Mouse (Mus musculus) embryonic facial prominence, embryonic 14.5 days (tissue): ENCODE measurements around the gene Nme8. TPM values are rescaled to one million over a fixed set of nuclear protein-coding genes. Genes with fewer than 3 reads are reported as not detected.

Experiments
- ATAC-seq: fragments of 200-750 bp; cut with Nextera tagmentation; 2 replicates; pipeline ENCODE4 v1.8.0; 2017; ENCODE audit warnings: low read depth, moderate number of reproducible peaks, moderate TSS enrichment
- DNase-seq: peaks from one replicate; pipeline ENCODE4 v3.0.0-alpha.2; 2015; ENCODE audit warnings: low spot score
- H3K27ac ChIP-seq: fragments of 300-500 bp; sonication (generic); replicated peaks from 2 replicates; pipeline ENCODE4 v1.5.1; 2014; ENCODE audit warnings: low read depth, mild to moderate bottlenecking, low read length, moderate library complexity
- H3K27me3 ChIP-seq: fragments of 300-500 bp; sonication (generic); replicated peaks from 2 replicates; pipeline ENCODE4 v1.6.1; 2014; ENCODE audit warnings: low read length; ENCODE audit not compliant: control insufficient read depth, insufficient read depth
- H3K36me3 ChIP-seq: fragments of 300-500 bp; sonication (generic); 2 replicates; pipeline ENCODE4 v1.6.1; 2014; ENCODE audit warnings: low read length, mixed read lengths; ENCODE audit not compliant: control insufficient read depth, insufficient read depth
- H3K4me1 ChIP-seq: fragments of 300-500 bp; sonication (generic); 2 replicates; pipeline ENCODE4 v1.6.1; 2014; ENCODE audit warnings: antibody characterized with exemption, low read length; ENCODE audit not compliant: control insufficient read depth, insufficient read depth
- H3K4me2 ChIP-seq: fragments of 300-500 bp; sonication (generic); 2 replicates; pipeline ENCODE4 v1.6.1; 2014; ENCODE audit warnings: low read depth, mild to moderate bottlenecking, low read length, moderate library complexity, mixed read lengths
- H3K4me3 ChIP-seq: fragments of 300-500 bp; sonication (generic); 2 replicates; pipeline ENCODE4 v1.5.1; 2014; ENCODE audit warnings: low read depth, mild to moderate bottlenecking, low read length
- H3K9ac ChIP-seq: fragments of 300-500 bp; sonication (generic); 2 replicates; pipeline ENCODE4 v1.6.1; 2014; ENCODE audit warnings: low read depth, mild to moderate bottlenecking, low read length, moderate library complexity, mixed read lengths
- H3K9me3 ChIP-seq: fragments of 300-500 bp; sonication (generic); 2 replicates; pipeline ENCODE4 v1.6.1; 2016; ENCODE audit warnings: low read length; ENCODE audit not compliant: control insufficient read depth
- WGBS: fragments of 180-500 bp; shearing (Covaris S2); extraction: QIAGEN DNeasy Blood & Tissue Kit; methylation state at CpG from one replicate; pipeline ENCODE4 v1.1.7; 2014; 5-methylcytosine and 5-hydroxymethylcytosine counted together
- polyA plus RNA-seq: library from polyadenylated mRNA; unstranded; fragments of >200 nt; fragmentation: Nextera tagmentation; extraction: Ambion mirVana; gene quantifications from 2 replicates; pipeline ENCODE4 v1.2.1, GENCODE M21; 2014

Nme8 gene
- polyA plus RNA-seq, 1 experiment from 2014 or later: not detected

DNA sequence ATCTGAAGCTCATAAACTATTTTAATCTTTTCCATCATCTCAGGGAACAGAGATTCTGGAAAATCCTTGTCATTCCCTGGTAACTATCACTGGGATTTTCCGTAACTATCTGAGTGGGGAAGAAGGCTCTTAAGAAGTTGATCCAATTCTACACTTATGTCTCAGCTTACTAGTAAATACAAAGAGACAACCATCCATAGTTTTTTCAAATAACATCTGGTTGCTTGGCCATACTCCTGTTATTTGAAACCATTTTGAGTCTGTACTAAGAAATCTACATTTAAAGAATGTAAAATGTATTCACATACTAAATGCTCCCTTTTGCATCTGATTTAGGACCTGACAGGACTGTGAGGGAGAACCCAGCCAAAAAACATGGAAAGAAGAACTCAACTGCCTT is 84.2 kb downstream of the Nme8 start:
- H3K4me2 ChIP-seq: no peak overlapping the region
- peak; percentile 69 for DNase-seq
- no peak overlapping the region for H3K4me3 ChIP-seq
- H3K9ac ChIP-seq: no peak overlapping the region
- no peaks in the 10 kb centered on the region for H3K27me3 ChIP-seq
- no peaks in the 10 kb centered on the region for H3K9me3 ChIP-seq
- ATAC-seq: peak; percentile 37; the same call in 1 of the 2 replicates
- H3K27ac ChIP-seq: no peak overlapping the region
- WGBS: 61% methylated on average over 1 of the region's 1 CpGs
- no peaks in the 10 kb centered on the region for H3K4me1 ChIP-seq
- no peaks in the 10 kb centered on the region for H3K36me3 ChIP-seq

DNA sequence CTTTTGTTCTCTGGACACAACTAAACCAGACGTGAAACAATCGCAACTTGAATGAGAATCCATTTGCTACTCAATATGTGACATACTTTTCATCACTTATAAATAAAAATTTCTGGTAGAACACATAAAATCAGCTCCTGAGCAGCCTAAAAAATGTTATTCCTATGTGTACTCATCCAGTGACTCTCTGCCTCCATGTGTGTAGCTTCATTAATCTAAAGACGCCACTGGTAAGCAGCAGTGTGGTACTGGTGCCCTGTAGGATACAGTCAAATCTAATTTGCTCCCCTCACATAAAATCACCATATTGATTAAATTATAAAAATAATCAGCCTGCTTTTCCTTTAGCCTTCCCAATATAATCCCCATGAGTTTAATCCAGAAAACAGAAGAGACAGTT is 84.6 kb downstream of the Nme8 start:
- no peak overlapping the region for H3K27ac ChIP-seq
- H3K4me2 ChIP-seq: no peak overlapping the region
- WGBS: 79% methylated on average over 3 of the region's 3 CpGs
- H3K9ac ChIP-seq: no peak overlapping the region
- H3K36me3 ChIP-seq: no peaks in the 10 kb centered on the region
- H3K27me3 ChIP-seq: no peaks in the 10 kb centered on the region
- ATAC-seq (no peak), DNase-seq (no peak)
- no peaks in the 10 kb centered on the region for H3K9me3 ChIP-seq
- no peak overlapping the region for H3K4me3 ChIP-seq
- no peaks in the 10 kb centered on the region for H3K4me1 ChIP-seq

DNA sequence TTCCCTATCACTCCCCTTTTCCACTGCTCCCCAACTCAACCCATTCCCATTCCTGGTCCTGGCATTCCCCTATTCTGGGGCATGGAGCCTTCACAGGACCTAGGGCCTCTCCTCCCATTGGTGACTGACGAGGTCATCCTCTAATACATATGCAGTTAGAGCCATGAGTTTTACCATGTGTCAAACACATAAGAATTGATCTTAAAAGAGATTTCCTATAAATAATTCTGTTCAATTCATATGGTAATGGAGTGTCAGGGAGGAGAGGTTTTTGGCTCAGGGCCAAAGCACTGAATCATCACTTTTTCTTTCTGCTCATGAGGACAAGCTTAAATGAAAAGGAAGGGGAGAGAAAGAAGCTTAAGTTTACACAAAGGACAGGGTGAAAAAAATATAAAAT is 85.2 kb downstream of the Nme8 start:
- H3K9ac ChIP-seq: no peak overlapping the region
- no peaks in the 10 kb centered on the region for H3K27me3 ChIP-seq
- H3K4me3 ChIP-seq: no peak overlapping the region
- H3K4me2 ChIP-seq: no peak overlapping the region
- H3K27ac ChIP-seq: no peak overlapping the region
- no peak for DNase-seq
- H3K9me3 ChIP-seq: no peaks in the 10 kb centered on the region
- H3K36me3 ChIP-seq: no peaks in the 10 kb centered on the region
- 72% methylated on average over 1 of the region's 1 CpGs for WGBS
- no peaks in the 10 kb centered on the region for H3K4me1 ChIP-seq
- no peak for ATAC-seq

DNA sequence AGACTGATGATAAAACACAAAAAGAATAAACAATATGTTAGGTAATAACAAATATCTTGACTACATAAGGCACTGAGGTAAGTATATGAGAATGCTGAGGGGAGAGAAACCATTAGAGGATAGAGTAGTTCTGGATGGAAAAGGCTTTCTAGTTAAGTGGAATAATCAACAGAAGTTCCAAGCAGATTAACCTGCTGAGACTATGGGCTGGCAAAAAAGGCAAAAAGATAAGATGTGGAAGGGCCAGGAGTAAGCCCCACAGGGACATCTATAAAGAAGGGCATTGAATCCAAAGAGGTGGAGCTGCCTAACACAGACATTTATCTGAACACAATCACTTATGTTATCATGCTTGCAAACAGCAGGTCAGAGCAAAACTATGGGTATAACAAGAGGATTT is 89.5 kb downstream of the Nme8 start:
- Histone ChIP-seq H3K4me3 (no peak overlapping the region), H3K36me3 (no peaks in the 10 kb centered on the region), H3K4me1 (no peaks in the 10 kb centered on the region), H3K9ac (no peak overlapping the region), H3K27me3 (no peaks in the 10 kb centered on the region), H3K9me3 (no peaks in the 10 kb centered on the region), H3K4me2 (no peak overlapping the region), H3K27ac (no peak overlapping the region)
- ATAC-seq (no peak), DNase-seq (no peak)

DNA sequence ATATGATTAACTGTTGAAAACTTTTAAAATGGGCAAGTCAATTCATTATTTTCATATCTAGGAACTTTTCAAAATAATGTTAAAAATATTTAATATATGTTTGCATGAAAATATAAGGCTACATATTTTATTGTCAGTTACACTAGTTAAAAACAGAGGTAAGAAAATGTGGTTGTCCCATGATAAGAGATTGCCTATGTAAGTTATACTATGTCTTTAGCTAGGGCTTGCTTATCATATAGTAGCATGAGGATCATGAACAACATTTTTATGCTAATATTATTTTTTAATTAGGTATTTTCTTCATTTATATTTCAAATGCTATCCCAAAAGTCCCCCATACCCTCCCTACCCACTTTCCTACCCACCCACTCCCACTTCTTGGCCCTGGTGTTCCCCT is 92.7 kb downstream of the Nme8 start:
- no peaks in the 10 kb centered on the region for H3K27me3 ChIP-seq
- no peak overlapping the region for H3K4me2 ChIP-seq
- no peaks in the 10 kb centered on the region for H3K4me1 ChIP-seq
- DNase-seq (no peak), ATAC-seq (no peak)
- H3K9me3 ChIP-seq: no peaks in the 10 kb centered on the region
- H3K27ac ChIP-seq: no peak overlapping the region
- no peaks in the 10 kb centered on the region for H3K36me3 ChIP-seq
- no peak overlapping the region for H3K4me3 ChIP-seq
- no peak overlapping the region for H3K9ac ChIP-seq

DNA sequence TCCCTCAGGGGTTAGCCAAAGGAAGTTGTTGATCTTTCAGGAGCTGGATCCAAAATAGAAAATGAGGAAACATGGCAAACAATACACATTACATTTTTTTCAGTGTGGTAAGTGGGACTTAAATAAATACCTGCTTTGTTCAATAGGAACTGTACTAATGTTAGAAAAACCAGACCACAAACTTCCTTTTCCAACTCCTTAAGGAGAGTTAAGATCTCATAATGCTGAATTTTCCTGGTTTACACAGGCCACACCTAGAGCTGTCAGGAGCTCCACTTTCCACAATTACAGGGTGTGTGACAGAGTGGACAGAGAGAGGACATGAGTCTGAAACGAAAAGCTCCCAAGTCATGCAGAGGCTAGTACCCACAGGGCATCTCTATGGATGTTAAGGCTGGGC is 93.9 kb downstream of the Nme8 start:
- DNase-seq (no peak), ATAC-seq (no peak)
- H3K9me3 ChIP-seq: no peaks in the 10 kb centered on the region
- no peak overlapping the region for H3K4me3 ChIP-seq
- H3K9ac ChIP-seq: no peak overlapping the region
- H3K4me2 ChIP-seq: no peak overlapping the region
- H3K4me1 ChIP-seq: no peaks in the 10 kb centered on the region
- H3K27ac ChIP-seq: no peak overlapping the region
- no peaks in the 10 kb centered on the region for H3K27me3 ChIP-seq
- WGBS: 82% methylated on average over 1 of the region's 1 CpGs
- no peaks in the 10 kb centered on the region for H3K36me3 ChIP-seq

DNA sequence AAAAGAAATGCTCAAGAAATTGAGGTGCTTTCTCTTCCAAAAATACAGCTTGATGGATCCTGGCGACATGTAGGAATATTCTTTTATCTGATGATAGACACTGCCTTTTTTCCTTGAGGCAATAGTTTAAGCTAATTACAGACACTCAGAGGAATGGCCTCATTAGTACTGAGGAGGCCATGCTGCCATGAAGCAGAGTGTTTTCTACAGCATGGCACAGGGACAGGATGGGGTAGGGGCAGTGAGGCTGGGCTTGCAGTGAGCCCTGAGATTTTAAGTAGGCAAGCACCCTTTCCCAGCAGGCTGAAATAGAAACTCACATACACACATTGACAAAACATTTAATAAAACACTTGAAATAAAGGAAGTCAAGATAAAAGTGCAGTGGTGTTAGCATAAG is 95.1 kb downstream of the Nme8 start:
- DNase-seq (no peak), ATAC-seq (no peak)
- Histone ChIP-seq H3K4me3 (no peak overlapping the region), H3K27me3 (no peaks in the 10 kb centered on the region), H3K4me1 (no peaks in the 10 kb centered on the region), H3K9ac (no peak overlapping the region), H3K36me3 (no peaks in the 10 kb centered on the region), H3K4me2 (no peak overlapping the region), H3K27ac (no peak overlapping the region), H3K9me3 (no peaks in the 10 kb centered on the region)
- 59% methylated on average over 1 of the region's 1 CpGs for WGBS

DNA sequence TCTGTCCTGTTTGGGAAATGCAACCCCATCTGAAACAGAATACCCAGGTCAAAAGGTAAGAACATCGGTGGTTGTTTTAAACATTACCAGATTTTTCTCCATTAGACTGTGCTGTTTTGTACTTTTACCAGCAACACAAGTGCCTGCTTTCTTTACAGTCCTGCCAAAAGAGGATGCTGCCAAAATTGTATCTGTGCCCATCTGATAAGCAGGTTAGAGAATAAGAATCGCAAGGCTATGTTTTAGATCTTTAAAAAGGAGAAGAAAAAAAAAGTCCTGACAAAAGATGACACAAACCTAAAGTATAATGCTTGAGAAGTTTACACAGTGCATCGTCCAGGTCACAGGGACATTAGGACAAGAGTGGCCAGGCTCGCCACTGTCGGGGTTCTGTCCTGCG is 98.4 kb downstream of the Nme8 start:
- no peak overlapping the region for H3K4me3 ChIP-seq
- 68% methylated on average over 6 of the region's 6 CpGs for WGBS
- H3K9me3 ChIP-seq: no peaks in the 10 kb centered on the region
- no peak overlapping the region for H3K27ac ChIP-seq
- DNase-seq (peak; percentile 18), ATAC-seq (no peak)
- H3K27me3 ChIP-seq: no peaks in the 10 kb centered on the region
- H3K36me3 ChIP-seq: 0 out of 2 replicates have a peak, but pooled peaks cover 2% of the 10 kb centered on the region
- H3K4me1 ChIP-seq: no peaks in the 10 kb centered on the region
- H3K9ac ChIP-seq: no peak overlapping the region
- no peak overlapping the region for H3K4me2 ChIP-seq

DNA sequence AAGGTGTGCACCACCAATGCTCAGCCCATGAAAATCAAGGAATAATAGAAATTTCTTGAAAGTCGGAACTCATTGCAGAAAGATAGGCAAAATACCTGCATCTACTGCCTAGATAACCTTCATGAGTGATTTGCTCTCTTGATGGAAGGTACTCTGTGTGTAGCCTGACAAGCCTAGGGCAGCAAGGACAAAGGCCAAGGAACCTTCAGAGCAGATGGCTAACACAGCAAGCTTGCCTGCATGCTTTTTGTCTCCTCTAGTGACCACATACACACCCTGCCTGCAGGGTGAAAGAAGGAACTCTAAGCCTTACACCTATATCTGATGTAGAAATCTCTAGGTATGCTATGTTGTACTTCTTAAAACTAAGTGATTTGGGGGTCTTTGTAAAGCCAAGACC is 102.5 kb downstream of the Nme8 start:
- Histone ChIP-seq H3K27me3 (no peaks in the 10 kb centered on the region), H3K4me2 (no peak overlapping the region), H3K36me3 (0 out of 2 replicates have a peak, but pooled peaks cover 10% of the 10 kb centered on the region), H3K9me3 (no peaks in the 10 kb centered on the region), H3K4me1 (no peaks in the 10 kb centered on the region), H3K9ac (no peak overlapping the region), H3K27ac (no peak overlapping the region), H3K4me3 (no peak overlapping the region)
- WGBS: 97% methylated on average over 1 of the region's 1 CpGs
- no peak for ATAC-seq
- no peak for DNase-seq
